Mouse (Mus musculus) cerebellum, postnatal 25 days (tissue): Measurements from ENCODE around the gene Gm49366.
A peak's percentile ranks its signal among the peaks of the same experiment; 100 is the strongest.
"Not testable (repeated sequence)": the region's sequence is repeated elsewhere in the genome, so short reads cannot be mapped to it uniquely, and the experiment has no call there.

ENCODE experiments used
- DNase-seq, 2 experiments: peaks; one replicate each; pipeline ENCODE4 v3.0.0; 2021; ENCODE audit warnings: mixed read lengths in 2 of 2

Gene Gm49366

GRCm38 (mm10) chr12:84033302-84033701, 5.4 kb upstream of the Gm49366 start:
- not testable (repeated sequence) for DNase-seq

GRCm38 (mm10) chr12:84034108-84034507, 4.6 kb upstream of the Gm49366 start:
- DNase-seq: no peak

- DNase-seq: not testable (repeated sequence)
These were observed 494 bp upstream of the Gm49366 start, which contains the start of gene Acot4 for GRCm38 (mm10) chr12:84038241-84038640. Gene Acot4, plus strand, starts transcription at chr12:84038379.

GRCm38 (mm10) chr12:84042248-84042647, 3.5 kb downstream of the Gm49366 start:
- DNase-seq: no peak

- no peak for DNase-seq
These were observed 5.3 kb downstream of the Gm49366 start for GRCm38 (mm10) chr12:84044045-84044444.

DNA sequence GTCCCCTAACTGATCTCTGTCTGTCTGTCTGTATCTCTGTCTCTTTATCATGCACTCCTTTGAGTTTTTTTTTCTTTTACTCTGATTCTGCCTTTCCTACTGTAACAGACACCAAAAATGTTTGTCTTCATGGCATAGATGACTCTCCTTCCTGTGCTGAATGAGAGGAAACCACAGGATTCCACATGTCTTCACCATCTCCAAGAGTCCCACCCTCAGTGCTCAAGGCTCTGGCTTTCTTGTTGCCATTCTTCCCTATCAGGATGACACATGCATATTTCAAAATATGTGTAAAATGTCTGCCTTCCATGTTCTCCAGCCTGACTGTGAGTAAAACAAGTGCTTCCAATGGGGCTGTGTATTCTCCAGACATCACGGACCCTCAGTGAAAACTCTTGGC, 8.2 kb downstream of the Gm49366 start:
- DNase-seq: no peak

DNA sequence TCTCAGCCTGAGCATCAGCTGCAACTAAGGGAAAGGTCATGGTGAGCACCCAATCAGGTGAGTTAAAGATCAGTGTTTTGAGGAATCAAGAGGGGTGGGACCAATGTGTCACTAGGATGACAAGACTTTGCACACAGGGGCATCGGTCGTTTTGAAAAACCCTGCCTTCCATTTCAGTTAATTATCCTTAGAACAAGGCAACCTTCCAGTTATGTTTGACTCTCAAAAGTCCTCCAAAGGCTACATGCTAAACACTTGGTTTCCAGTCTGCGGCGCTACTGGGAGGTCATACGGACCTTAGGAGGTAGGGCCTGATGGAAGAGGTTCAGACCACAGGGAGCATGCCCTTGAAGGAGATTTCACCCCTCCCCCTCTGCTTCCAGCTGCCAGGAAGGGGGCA, 12.0 kb downstream of the Gm49366 start:
- not testable (repeated sequence) for DNase-seq

DNA sequence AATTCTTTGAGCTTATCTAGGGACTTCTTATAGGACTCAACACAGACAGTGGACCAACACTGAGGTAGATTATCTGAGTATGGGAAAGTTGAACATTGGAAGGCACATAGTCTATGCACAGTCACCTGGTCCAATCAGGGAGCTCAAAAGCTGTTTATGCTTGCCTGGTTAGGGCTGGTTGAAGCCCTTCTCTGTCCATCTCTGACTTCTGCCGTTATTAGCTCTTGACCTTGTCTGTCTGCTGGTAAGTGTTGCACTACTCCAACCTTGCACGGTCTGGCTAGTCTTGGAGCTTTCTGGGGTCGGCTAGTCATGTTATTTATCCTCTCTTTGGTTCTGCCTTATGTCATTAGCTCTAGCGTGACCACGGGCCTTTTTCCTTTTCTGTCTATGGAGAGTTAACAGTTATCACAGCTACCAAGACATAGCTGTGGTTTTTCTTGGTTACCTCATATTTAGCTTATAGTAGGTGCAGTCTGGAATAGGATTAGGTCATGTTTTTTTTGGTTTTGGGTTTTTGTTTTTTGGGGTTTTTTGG, 13.3 kb downstream of the Gm49366 start, which contains the start of gene Acot3:
Acot3 (plus strand) TSS at position 208 of the 538 bp plus-strand sequence.
- no peak for DNase-seq

- DNase-seq: no peak
These were observed 13.9 kb downstream of the Gm49366 start for GRCm38 (mm10) chr12:84052609-84053008.

- DNase-seq: peak; percentile 25 to 33
These were observed 14.4 kb downstream of the Gm49366 start for GRCm38 (mm10) chr12:84053173-84053572.

DNA sequence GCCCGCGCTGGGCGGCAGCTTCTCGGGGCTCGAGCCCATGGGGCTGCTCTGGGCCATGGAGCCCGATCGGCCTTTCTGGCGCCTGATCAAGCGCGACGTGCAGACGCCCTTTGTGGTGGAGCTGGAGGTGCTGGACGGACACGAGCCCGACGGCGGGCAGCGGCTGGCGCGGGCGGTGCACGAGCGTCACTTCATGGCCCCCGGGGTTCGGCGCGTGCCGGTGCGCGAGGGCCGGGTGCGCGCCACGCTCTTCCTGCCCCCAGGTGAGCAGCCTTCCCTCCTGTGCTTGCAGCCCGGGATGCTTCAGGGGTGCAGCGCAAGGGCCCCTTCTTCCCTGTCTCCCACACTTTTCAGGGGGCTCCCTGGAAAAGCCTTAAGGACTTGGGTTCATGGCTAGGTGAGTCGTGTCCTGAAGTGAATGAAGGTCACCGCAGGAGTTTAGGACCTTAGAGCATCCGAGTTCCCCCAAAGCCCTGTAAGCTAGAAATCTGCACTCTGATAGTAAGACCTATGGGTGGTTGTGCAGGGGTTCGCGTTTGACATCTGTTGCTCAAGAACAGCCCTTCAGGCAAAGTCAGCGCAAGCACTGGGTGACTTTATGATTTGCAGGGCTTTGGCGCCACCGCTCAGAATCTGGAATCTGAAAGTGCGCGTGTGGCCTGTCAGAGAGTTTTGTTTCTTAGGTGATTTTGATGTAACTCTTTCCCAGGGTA, 15.1 kb downstream of the Gm49366 start:
- peak; percentile 29 to 48 for DNase-seq

DNA sequence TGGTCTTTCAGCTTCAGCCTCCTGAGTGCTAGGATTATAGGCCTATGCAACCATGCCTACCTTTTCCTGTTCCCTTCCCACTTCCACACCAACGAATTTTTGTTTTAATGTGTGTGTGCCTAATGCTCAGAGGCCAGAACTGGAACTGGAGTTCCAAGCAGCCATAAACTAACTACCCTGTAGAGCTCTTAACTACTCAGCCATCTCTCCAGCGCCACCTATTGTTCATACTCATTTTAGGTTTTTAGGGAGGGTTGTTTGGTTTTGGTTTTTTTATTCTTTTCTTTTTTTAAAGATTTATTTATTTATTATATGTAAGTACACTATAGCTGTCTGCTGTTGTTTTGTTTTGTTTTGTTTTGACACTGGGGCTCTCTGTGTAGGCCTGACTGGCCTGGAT, 22.2 kb downstream of the Gm49366 start:
- peak in 1 of 2 experiments; percentile 9 for DNase-seq

DNA sequence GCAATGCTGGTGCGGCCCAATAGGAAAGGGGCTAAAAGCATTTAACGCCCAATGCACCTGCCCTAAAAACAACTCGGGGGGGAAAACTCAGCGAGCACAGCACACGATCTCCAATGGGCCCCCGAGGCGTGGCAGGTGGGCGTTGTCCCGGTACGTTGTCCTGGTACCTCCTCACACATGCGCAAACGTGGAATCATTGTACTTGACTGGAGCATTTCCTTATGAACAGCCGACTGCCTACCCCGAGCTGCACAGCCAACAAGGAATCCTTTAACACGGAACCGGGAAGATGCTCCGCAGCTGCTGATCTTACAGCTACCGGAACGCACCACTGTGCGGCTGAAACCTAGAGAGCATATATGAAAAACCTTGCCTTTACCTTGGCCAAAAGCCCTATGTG, 23.6 kb downstream of the Gm49366 start:
- DNase-seq: no peak

DNA sequence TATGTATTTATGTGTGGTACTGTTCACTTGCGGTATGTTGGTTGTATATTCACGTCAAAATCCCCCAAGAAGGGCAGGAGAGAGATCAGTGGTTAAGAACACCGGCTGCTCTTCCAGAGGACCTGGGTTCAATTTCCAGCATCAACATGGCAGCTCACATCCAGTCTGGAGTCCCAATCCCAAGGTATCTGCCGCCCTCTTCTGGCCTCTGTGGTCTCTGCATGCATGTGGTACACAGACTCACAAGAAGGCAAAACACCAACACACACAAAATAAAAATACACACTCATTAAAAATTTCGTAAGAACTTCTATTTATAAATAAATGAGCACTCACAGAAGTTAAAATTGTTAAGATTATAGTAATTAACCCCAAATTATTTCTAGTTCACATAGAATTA, 24.5 kb downstream of the Gm49366 start:
- peak; percentile 13 to 42 for DNase-seq

- no peak for DNase-seq
These were observed 25.1 kb downstream of the Gm49366 start for GRCm38 (mm10) chr12:84063833-84064232.

DNA sequence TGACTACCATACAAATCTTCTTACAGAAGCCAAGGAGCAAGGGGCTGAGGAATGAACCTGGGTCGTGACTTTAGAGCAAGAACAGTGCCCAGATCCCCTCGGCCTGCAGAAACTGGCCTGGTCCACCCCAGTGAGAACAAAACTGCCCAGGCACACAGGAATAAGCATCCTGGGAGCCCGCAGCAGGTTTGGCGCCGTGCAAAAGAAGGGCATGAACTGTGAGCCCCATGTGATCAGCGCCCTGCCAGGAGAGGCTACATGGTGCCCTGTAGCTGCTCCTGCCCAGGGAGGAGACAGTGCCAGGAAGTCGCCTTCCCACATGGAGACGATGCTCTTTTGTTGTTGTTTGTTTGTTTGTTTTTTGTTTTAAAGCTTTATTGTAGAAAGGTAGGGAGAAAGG, 25.9 kb downstream of the Gm49366 start:
- no peak for DNase-seq

DNA sequence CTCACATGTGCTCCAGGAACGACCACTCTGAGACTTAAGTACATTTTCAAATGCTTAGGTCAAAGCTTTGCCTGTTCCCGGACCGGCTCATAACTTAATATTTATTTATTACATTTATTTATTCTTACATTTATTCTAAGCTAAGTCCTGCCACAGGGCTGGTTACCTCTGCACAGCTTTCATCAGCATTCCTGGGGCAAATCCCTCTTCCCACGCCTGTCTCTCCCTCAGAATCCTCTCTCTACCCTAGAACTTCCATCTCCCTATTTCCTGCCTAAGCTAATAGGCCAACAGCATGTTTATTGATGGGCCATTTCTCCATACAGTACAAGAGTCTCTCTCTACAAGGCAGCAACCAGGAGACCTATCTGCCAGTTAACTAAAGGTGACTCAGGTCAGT, 29.0 kb downstream of the Gm49366 start:
- DNase-seq: no peak

DNA sequence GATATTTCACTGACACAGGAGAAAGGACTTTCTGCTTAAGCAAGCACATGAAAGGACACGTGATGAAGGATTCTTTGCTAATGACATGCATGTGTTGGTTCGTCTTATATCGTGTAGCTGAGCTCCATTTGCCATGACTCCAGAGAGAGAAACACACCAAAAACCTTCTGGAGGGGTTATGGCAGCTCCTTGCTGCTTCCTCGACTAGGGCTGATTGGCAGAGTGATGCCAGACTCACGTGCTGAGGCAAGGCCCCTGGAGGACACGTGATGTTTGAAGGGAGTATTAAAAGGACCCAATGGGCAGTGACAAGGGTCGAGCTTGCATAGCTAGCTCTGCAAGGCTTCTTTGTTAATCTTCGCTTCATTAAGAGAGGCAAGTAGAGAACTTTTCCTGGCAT, 29.6 kb downstream of the Gm49366 start:
- DNase-seq: no peak

DNA sequence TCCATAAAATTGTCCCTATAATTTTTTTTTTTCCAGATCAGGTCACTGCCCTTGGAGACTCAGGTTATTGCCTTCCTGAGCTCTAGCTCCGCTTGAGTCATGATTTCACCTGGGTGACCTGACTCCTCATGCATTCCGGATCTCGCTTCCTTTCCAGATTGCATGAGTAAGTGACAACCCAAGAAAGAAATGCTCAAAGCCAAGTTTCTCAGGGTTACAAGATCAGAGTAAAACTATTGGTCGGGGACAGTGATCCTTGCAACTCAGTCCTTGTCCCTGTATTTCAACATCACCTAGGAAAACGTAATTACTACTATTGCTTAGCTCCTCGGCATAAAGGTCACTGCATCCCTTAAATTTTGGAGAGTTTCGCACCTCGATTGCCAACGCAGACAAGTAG, 30.3 kb downstream of the Gm49366 start, which contains the start of gene Acot5:
Acot5 (plus strand) TSS at position 340 of the 400 bp plus-strand sequence.
- no peak for DNase-seq

DNA sequence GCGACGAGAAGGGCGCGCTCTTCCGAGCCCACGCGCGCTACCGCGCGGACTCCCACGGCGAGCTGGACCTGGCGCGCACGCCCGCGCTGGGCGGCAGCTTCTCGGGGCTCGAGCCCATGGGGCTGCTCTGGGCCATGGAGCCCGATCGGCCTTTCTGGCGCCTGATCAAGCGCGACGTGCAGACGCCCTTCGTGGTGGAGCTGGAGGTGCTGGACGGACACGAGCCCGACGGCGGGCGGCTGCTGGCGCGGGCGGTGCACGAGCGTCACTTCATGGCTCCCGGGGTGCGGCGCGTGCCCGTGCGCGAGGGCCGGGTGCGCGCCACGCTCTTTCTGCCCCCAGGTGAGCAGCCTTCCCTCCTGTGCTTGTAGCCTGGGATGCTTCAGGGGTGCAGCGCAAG, 30.8 kb downstream of the Gm49366 start:
- peak; percentile 53 to 60 for DNase-seq

DNA sequence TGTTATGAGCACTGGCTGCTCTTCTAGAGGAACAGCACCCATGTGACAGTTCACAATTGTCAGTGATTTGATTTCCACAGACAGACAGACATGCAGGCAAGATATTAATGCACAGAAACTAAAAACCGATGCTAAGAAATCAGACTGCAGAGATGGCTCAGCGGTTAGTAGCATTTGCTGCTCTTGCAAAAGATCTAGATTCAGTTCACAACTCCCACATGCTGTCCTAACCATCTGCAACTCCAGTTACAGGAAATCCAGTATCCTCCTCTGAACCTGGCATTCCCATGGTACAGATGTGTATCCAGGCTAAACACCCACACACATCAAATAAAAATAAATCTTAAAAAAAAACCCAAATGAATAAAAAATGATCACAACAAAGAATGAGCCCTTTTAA, 33.0 kb downstream of the Gm49366 start:
- no peak for DNase-seq

DNA sequence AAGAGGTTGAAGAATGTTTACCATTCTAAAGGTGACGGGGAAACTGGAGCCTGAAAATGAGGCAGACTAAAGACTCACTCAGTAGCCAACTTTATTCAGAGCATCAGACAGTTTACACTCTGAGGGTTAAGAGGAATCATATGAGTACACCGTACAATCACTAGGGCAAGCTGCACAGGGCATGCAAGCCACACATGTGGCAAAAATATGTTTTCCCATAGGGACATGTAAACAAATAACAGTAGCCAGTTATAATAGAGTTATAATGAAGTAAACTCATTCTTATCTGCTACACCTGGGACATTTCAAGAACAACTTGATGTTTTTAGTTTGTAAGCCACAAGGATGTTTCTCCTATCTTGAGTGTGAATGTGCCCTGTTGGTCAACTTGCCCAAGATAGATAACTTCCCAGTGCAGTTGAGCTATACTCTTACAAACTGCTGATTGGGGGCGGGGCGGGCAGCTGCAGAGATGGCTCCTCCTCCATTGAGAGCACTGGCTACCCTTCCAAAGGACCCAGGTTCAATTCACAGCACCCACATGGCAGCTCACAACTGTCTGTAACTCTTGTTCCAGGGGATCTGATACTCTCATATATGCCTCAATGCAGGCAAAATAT, 38.7 kb downstream of the Gm49366 start:
- DNase-seq: no peak

- DNase-seq: no peak
These were observed 45.1 kb downstream of the Gm49366 start for GRCm38 (mm10) chr12:84083842-84084241.

GRCm38 (mm10) chr12:84084581-84084980, 45.8 kb downstream of the Gm49366 start:
- DNase-seq: no peak
